In genomic region chr2:18586925-18587724, GRCm38 (mm10) we compare ENCODE assay signal across 8 mouse cellular contexts.
DNase-seq lines count a peak whose midpoint lies in the region; ATAC-seq lines count a peak whose summit lies in the region.

No protein-coding gene starts in this region.

- peak overlapping the region; percentile 58 for H3K4me2 ChIP-seq in lung, embryonic 15.5 days

- H3K36me3 ChIP-seq in hindbrain, embryonic 10.5 days, result no peaks in the 10 kb centered on the region
- H3K36me3 ChIP-seq in lung, embryonic 15.5 days, result no peaks in the 10 kb centered on the region

- H3K9me3 ChIP-seq in hindbrain, embryonic 10.5 days, result no peaks in the 10 kb centered on the region
- no peaks in the 10 kb centered on the region for H3K9me3 ChIP-seq in lung, embryonic 15.5 days

- peak overlapping the region; percentile 83 for H3K27ac ChIP-seq in hindbrain, embryonic 10.5 days
- peak overlapping the region; percentile 25 for H3K27ac ChIP-seq in lung, embryonic 15.5 days

- peak; percentile 83; the same call in 1 of the 2 replicates for ATAC-seq in lung, embryonic 15.5 days (ENCODE audit: borderline replicate concordance, extremely low read depth, low FRiP score, low TSS enrichment)

- peak overlapping the region; percentile 40 for H3K9ac ChIP-seq in lung, embryonic 15.5 days

- peaks cover 19% of the 10 kb centered on the region for H3K27me3 ChIP-seq in hindbrain, embryonic 10.5 days (ENCODE audit: insufficient read depth, poor library complexity, severe bottlenecking)
- 0 out of 2 replicates have a peak, but pooled peaks cover 3% of the 10 kb centered on the region for H3K27me3 ChIP-seq in lung, embryonic 15.5 days

- peaks cover 7% of the 10 kb centered on the region; the same call in 1 of the 2 replicates for H3K4me1 ChIP-seq in hindbrain, embryonic 10.5 days (replicated peaks)
- H3K4me1 ChIP-seq in lung, embryonic 15.5 days, result no peaks in the 10 kb centered on the region

- WGBS in hindbrain, embryonic 10.5 days, result 1% methylated on average over 31 of the region's 31 CpGs
- under 1% methylated on average over 31 of the region's 31 CpGs for WGBS in lung, embryonic 15.5 days

- DNase-seq in NIH3T3 (ENCODE audit: low read depth), result peak; percentile 91
- DNase-seq in cerebellum, adult 9-11 months, result peak; percentile 83
- peak; percentile 72 to 97 for DNase-seq in frontal cortex, adult 2 months (ENCODE audit: extremely low spot score in 1 of 2, low spot score in 1 of 2)
- DNase-seq in hindbrain, embryonic 10.5 days (ENCODE audit: low spot score), result peak; percentile 87
- peak; percentile 84 for DNase-seq in layer of hippocampus, adult 9-10 months (ENCODE audit: low spot score)
- peak; percentile 73 for DNase-seq in ovary, postnatal 10 days (ENCODE audit: low spot score)
- peak; percentile 75 to 86 for DNase-seq in thymus, postnatal 10 days (ENCODE audit: low spot score in 2 of 2)

- H3K4me3 ChIP-seq in hindbrain, embryonic 10.5 days, result peak overlapping the region; percentile 58
- peak overlapping the region; percentile 48 for H3K4me3 ChIP-seq in lung, embryonic 15.5 days

Comparison
In these comparisons a context has a peak if more than half of its experiments do, and no peak if none do; other contexts are left out.
1. Peak in every context shown above with its lines: DNase-seq, ATAC-seq, H3K4me3 ChIP-seq and H3K27ac ChIP-seq.